Mouse (Mus musculus) C2C12 (cell line): ENCODE results near the gene Tbc1d14. TPM values are rescaled to one million over a fixed set of nuclear protein-coding genes. Genes with fewer than 3 reads are reported as not detected.

ENCODE experiments used
- H3K27me3 ChIP-seq: one replicate; pipeline ENCODE4 v1.6.1; 2011; ENCODE audit not compliant: control insufficient read depth, insufficient read depth, insufficient read length
- H3K36me3 ChIP-seq: one replicate; pipeline ENCODE4 v1.6.1; 2011; ENCODE audit not compliant: control insufficient read depth, insufficient read depth
- H3K4me3 ChIP-seq: one replicate; pipeline ENCODE4 v1.5.1; 2011; ENCODE audit warnings: mild to moderate bottlenecking, control low read depth; ENCODE audit not compliant: poor library complexity, insufficient read depth, severe bottlenecking
- H3K79me2 ChIP-seq: one replicate; pipeline ENCODE4 v1.6.1; 2011; ENCODE audit not compliant: control insufficient read depth, insufficient read depth
- H3K79me3 ChIP-seq: one replicate; pipeline ENCODE4 v1.6.1; 2011; ENCODE audit warnings: low read depth, control low read depth
- H3ac ChIP-seq: one replicate; pipeline ENCODE3; 2011; ENCODE audit warnings: low read depth; ENCODE audit not compliant: control insufficient read depth, insufficient read length
- CEBPB ChIP-seq: IDR thresholded peaks from one replicate; pipeline ENCODE4 v1.6.1; 2011; ENCODE audit warnings: low read depth, mild to moderate bottlenecking, control low read depth, moderate library complexity
- CTCF ChIP-seq: IDR thresholded peaks from one replicate; pipeline ENCODE4 v1.5.1; 2011; ENCODE audit not compliant: control insufficient read depth, insufficient read depth, insufficient read length
- FOSL1 ChIP-seq: IDR thresholded peaks from one replicate; pipeline ENCODE4 v1.8.0; 2011; ENCODE audit warnings: mild to moderate bottlenecking, low read length; ENCODE audit not compliant: poor library complexity, insufficient read depth, severe bottlenecking
- MAX ChIP-seq: IDR thresholded peaks from one replicate; pipeline ENCODE4 v1.6.1; 2011; ENCODE audit warnings: mild to moderate bottlenecking, control low read depth
- MYOD1 ChIP-seq: IDR thresholded peaks from one replicate; pipeline ENCODE4 v1.6.1; 2011; ENCODE audit warnings: low read depth; ENCODE audit not compliant: control insufficient read depth, insufficient read length
- MYOG ChIP-seq: IDR thresholded peaks from one replicate; pipeline ENCODE4 v1.6.1; 2011; ENCODE audit not compliant: control insufficient read depth, insufficient read length; ENCODE audit errors: extremely low read depth
- USF1 ChIP-seq: IDR thresholded peaks from one replicate; pipeline ENCODE4 v1.6.1; 2011; ENCODE audit warnings: low read depth, mild to moderate bottlenecking, control low read depth, moderate library complexity
- polyA plus RNA-seq: library from polyadenylated mRNA; unstranded; fragments of >200 nt; fragmentation: generic; extraction: Trizol; gene quantifications from one replicate; pipeline ENCODE4 v1.2.1, GENCODE M21; 2012; ENCODE audit warnings: missing spikeins

Gene Tbc1d14
- polyA plus RNA-seq, 1 experiment, result 10.7 TPM

GRCm38 (mm10) chr5:36562791-36563445, 30.2 kb downstream of the Tbc1d14 start:
- H3K36me3 ChIP-seq, result no peaks in the 10 kb centered on the region
- TF ChIP-seq MYOD1 (no peak), MAX (no peak), FOSL1 (no peak), USF1 (no peak), MYOG (no peak), CEBPB (no peak), CTCF (no peak)

GRCm38 (mm10) chr5:36561509-36561908, 31.6 kb downstream of the Tbc1d14 start:
- H3K36me3 ChIP-seq, result no peaks in the 10 kb centered on the region
- no peaks in the 10 kb centered on the region for H3K27me3 ChIP-seq
- no peaks in the 10 kb centered on the region for H3K79me3 ChIP-seq
- no peaks in the 10 kb centered on the region for H3K79me2 ChIP-seq
- no peak overlapping the region for H3ac ChIP-seq
- no peak overlapping the region for H3K4me3 ChIP-seq
- TF ChIP-seq MYOD1 (no peak), MYOG (no peak), CEBPB (no peak), CTCF (no peak), USF1 (no peak), MAX (no peak), FOSL1 (no peak)

More at GRCm38 (mm10) chr5:36562791-36563445, 30.2 kb downstream of the Tbc1d14 start:
- Histone ChIP-seq H3K79me2 (no peaks in the 10 kb centered on the region), H3K27me3 (no peaks in the 10 kb centered on the region), H3ac (no peak overlapping the region), H3K4me3 (no peak overlapping the region), H3K79me3 (no peaks in the 10 kb centered on the region)

GRCm38 (mm10) chr5:36560490-36560889, 32.6 kb downstream of the Tbc1d14 start:
- Histone ChIP-seq H3K79me3 (no peaks in the 10 kb centered on the region), H3K4me3 (no peak overlapping the region), H3K36me3 (no peaks in the 10 kb centered on the region), H3K27me3 (no peaks in the 10 kb centered on the region), H3ac (no peak overlapping the region), H3K79me2 (no peaks in the 10 kb centered on the region)
- TF ChIP-seq MYOG, result no peak
- no peak for TF ChIP-seq CEBPB
- TF ChIP-seq FOSL1, result no peak
- no peak for TF ChIP-seq CTCF
- no peak for TF ChIP-seq MAX
- no peak for TF ChIP-seq MYOD1
- no peak for TF ChIP-seq USF1

GRCm38 (mm10) chr5:36559510-36560235, 33.4 kb downstream of the Tbc1d14 start:
- Histone ChIP-seq H3K27me3 (no peaks in the 10 kb centered on the region), H3K79me2 (no peaks in the 10 kb centered on the region), H3K79me3 (no peaks in the 10 kb centered on the region), H3ac (no peak overlapping the region), H3K4me3 (no peak overlapping the region), H3K36me3 (no peaks in the 10 kb centered on the region)
- TF ChIP-seq MYOG, result no peak
- no peak for TF ChIP-seq MAX
- no peak for TF ChIP-seq CTCF
- no peak for TF ChIP-seq MYOD1
- no peak for TF ChIP-seq USF1
- no peak for TF ChIP-seq FOSL1
- TF ChIP-seq CEBPB, result no peak

- Histone ChIP-seq H3K79me3 (no peaks in the 10 kb centered on the region), H3ac (no peak overlapping the region), H3K4me3 (no peak overlapping the region), H3K36me3 (no peaks in the 10 kb centered on the region), H3K27me3 (no peaks in the 10 kb centered on the region), H3K79me2 (no peaks in the 10 kb centered on the region)
- no peak for TF ChIP-seq FOSL1
- TF ChIP-seq MAX, result no peak
- no peak for TF ChIP-seq CEBPB
- no peak for TF ChIP-seq USF1
- no peak for TF ChIP-seq MYOD1
- TF ChIP-seq MYOG, result no peak
These were observed 34.0 kb downstream of the Tbc1d14 start for GRCm38 (mm10) chr5:36559106-36559505.
